Mouse (Mus musculus) forebrain, embryonic 13.5 days (tissue): ENCODE measurements around the gene Nova2. TPM values are rescaled to one million over a fixed set of nuclear protein-coding genes. Genes with fewer than 3 reads are reported as not detected.

ENCODE experiments used
- ATAC-seq: fragments of 200-750 bp; cut with Nextera tagmentation; 2 replicates; pipeline ENCODE4 v1.8.0; 2017
- H3K27ac ChIP-seq: fragments of 300-500 bp; sonication (generic); 2 replicates; pipeline ENCODE4 v1.5.1; 2015; ENCODE audit warnings: inconsistent platforms, mild to moderate bottlenecking, moderate library complexity
- H3K27me3 ChIP-seq: fragments of 300-500 bp; sonication (generic); 2 replicates; pipeline ENCODE4 v1.6.1; 2015; ENCODE audit warnings: mild to moderate bottlenecking, inconsistent platforms
- H3K36me3 ChIP-seq: fragments of 300-500 bp; sonication (generic); 2 replicates; pipeline ENCODE4 v1.6.1; 2015; ENCODE audit warnings: mild to moderate bottlenecking, inconsistent platforms; ENCODE audit not compliant: poor library complexity, severe bottlenecking
- H3K4me1 ChIP-seq: fragments of 300-500 bp; sonication (generic); 2 replicates; pipeline ENCODE4 v1.6.1; 2015; ENCODE audit warnings: inconsistent platforms
- H3K4me2 ChIP-seq: fragments of 300-500 bp; sonication (generic); 2 replicates; pipeline ENCODE4 v1.6.1; 2015; ENCODE audit warnings: inconsistent platforms, mild to moderate bottlenecking, moderate library complexity
- H3K4me3 ChIP-seq: fragments of 300-500 bp; sonication (generic); 2 replicates; pipeline ENCODE4 v1.5.1; 2015; ENCODE audit warnings: mild to moderate bottlenecking, inconsistent platforms
- H3K9ac ChIP-seq: fragments of 300-500 bp; sonication (generic); 2 replicates; pipeline ENCODE4 v1.6.1; 2015; ENCODE audit warnings: mild to moderate bottlenecking, inconsistent platforms
- H3K9me3 ChIP-seq: fragments of 300-500 bp; sonication (generic); replicated peaks from 2 replicates; pipeline ENCODE4 v1.6.1; 2016; ENCODE audit warnings: inconsistent platforms
- WGBS: fragments of 180-500 bp; shearing (Covaris S2); methylation state at CpG from one replicate; pipeline ENCODE4 v1.1.7; 2015; 5-methylcytosine and 5-hydroxymethylcytosine counted together
- polyA plus RNA-seq: library from polyadenylated mRNA; unstranded; fragments of >200 nt; fragmentation: Nextera tagmentation; extraction: Ambion mirVana; gene quantifications from 2 replicates; pipeline ENCODE4 v1.2.1, GENCODE M21; 2015

Gene Nova2
- 12.3 and 13.7 TPM in 2 replicates for polyA plus RNA-seq

- peak within 1 kb of the TSS; percentile 94 for H3K27ac ChIP-seq
- H3K4me2 ChIP-seq = peak within 1 kb of the TSS; percentile 92
- no peaks in the 10 kb centered on the region for H3K36me3 ChIP-seq
- H3K9me3 ChIP-seq = no peaks in the 10 kb centered on the region
- H3K4me1 ChIP-seq = peaks cover 75% of the 10 kb centered on the region
- peak within 1 kb of the TSS; percentile 95 for H3K4me3 ChIP-seq
- H3K9ac ChIP-seq = peak within 1 kb of the TSS; percentile 99
- H3K27me3 ChIP-seq = no peaks in the 10 kb centered on the region
- peak; percentile 86 for ATAC-seq
- under 1% methylated on average over 27 of the region's 45 CpGs for WGBS
Observed at GRCm38 (mm10) chr7:18925162-18925938, at the start of gene Nova2. Gene Nova2, plus strand, starts transcription at chr7:18925888.

- 85% methylated on average over 7 of the region's 7 CpGs for WGBS
Observed at GRCm38 (mm10) chr7:18878691-18879090, 47.0 kb upstream of the Nova2 start.

GRCm38 (mm10) chr7:18883991-18884744, 41.5 kb upstream of the Nova2 start:
- H3K4me1 ChIP-seq = no peaks in the 10 kb centered on the region
- no peak overlapping the region for H3K9ac ChIP-seq
- H3K36me3 ChIP-seq = no peaks in the 10 kb centered on the region
- H3K27me3 ChIP-seq = no peaks in the 10 kb centered on the region
- H3K4me3 ChIP-seq = no peak overlapping the region
- 69% methylated on average over 9 of the region's 9 CpGs for WGBS
- no peak overlapping the region for H3K4me2 ChIP-seq
- no peak for ATAC-seq
- H3K27ac ChIP-seq = no peak overlapping the region
- no peaks in the 10 kb centered on the region for H3K9me3 ChIP-seq

More at GRCm38 (mm10) chr7:18878691-18879090, 47.0 kb upstream of the Nova2 start:
- no peaks in the 10 kb centered on the region for H3K4me1 ChIP-seq
- no peak overlapping the region for H3K4me3 ChIP-seq
- no peak for ATAC-seq
- H3K9me3 ChIP-seq = no peaks in the 10 kb centered on the region
- no peaks in the 10 kb centered on the region for H3K27me3 ChIP-seq
- H3K4me2 ChIP-seq = no peak overlapping the region
- H3K9ac ChIP-seq = no peak overlapping the region
- no peak overlapping the region for H3K27ac ChIP-seq
- H3K36me3 ChIP-seq = no peaks in the 10 kb centered on the region

- H3K27ac ChIP-seq = no peak overlapping the region
- no peaks in the 10 kb centered on the region for H3K9me3 ChIP-seq
- H3K4me2 ChIP-seq = no peak overlapping the region
- no peak overlapping the region for H3K4me3 ChIP-seq
- H3K4me1 ChIP-seq = no peaks in the 10 kb centered on the region
- no peaks in the 10 kb centered on the region for H3K27me3 ChIP-seq
- no peak for ATAC-seq
- H3K36me3 ChIP-seq = no peaks in the 10 kb centered on the region
- 62% methylated on average over 13 of the region's 13 CpGs for WGBS
- no peak overlapping the region for H3K9ac ChIP-seq
Observed at GRCm38 (mm10) chr7:18884745-18885422, 40.8 kb upstream of the Nova2 start.

- Histone ChIP-seq H3K9ac (no peak overlapping the region), H3K27me3 (no peaks in the 10 kb centered on the region), H3K4me2 (no peak overlapping the region), H3K4me3 (no peak overlapping the region), H3K36me3 (no peaks in the 10 kb centered on the region), H3K4me1 (0 out of 2 replicates have a peak, but pooled peaks cover 2% of the 10 kb centered on the region), H3K27ac (no peak overlapping the region), H3K9me3 (no peaks in the 10 kb centered on the region)
- ATAC-seq = no peak
- 95% methylated on average over 1 of the region's 1 CpGs for WGBS
Observed at GRCm38 (mm10) chr7:18886963-18887362, 38.7 kb upstream of the Nova2 start.

- no peaks in the 10 kb centered on the region for H3K36me3 ChIP-seq
- no peak for ATAC-seq
- no peak overlapping the region for H3K4me3 ChIP-seq
- H3K9ac ChIP-seq = no peak overlapping the region
- WGBS = 92% methylated on average over 8 of the region's 8 CpGs
- no peak overlapping the region for H3K27ac ChIP-seq
- H3K4me2 ChIP-seq = no peak overlapping the region
- H3K27me3 ChIP-seq = peaks cover 19% of the 10 kb centered on the region
- H3K9me3 ChIP-seq = no peaks in the 10 kb centered on the region
- H3K4me1 ChIP-seq = peaks cover 26% of the 10 kb centered on the region
Observed at GRCm38 (mm10) chr7:18890848-18891247, 34.8 kb upstream of the Nova2 start.

GRCm38 (mm10) chr7:18891872-18892599, 33.7 kb upstream of the Nova2 start:
- H3K9me3 ChIP-seq = no peaks in the 10 kb centered on the region

GRCm38 (mm10) chr7:18893009-18893408, 32.7 kb upstream of the Nova2 start:
- ATAC-seq = peak; percentile 31

More at GRCm38 (mm10) chr7:18891872-18892599, 33.7 kb upstream of the Nova2 start:
- Histone ChIP-seq H3K9ac (peak overlapping the region; percentile 69), H3K4me1 (peaks cover 26% of the 10 kb centered on the region), H3K27me3 (peaks cover 19% of the 10 kb centered on the region), H3K27ac (no peak overlapping the region; the same call in 1 of the 2 replicates), H3K4me3 (peak overlapping the region; percentile 48), H3K4me2 (peak overlapping the region; percentile 79), H3K36me3 (0 out of 2 replicates have a peak, but pooled peaks cover 2% of the 10 kb centered on the region)
- 19% methylated on average over 33 of the region's 33 CpGs for WGBS
- peak; percentile 79 for ATAC-seq

GRCm38 (mm10) chr7:18893651-18894430, 31.8 kb upstream of the Nova2 start:
- Histone ChIP-seq H3K36me3 (peaks cover 12% of the 10 kb centered on the region; the same call in 1 of the 2 replicates), H3K27ac (peak overlapping the region; percentile 25; the same call in 1 of the 2 replicates), H3K27me3 (peaks cover 19% of the 10 kb centered on the region), H3K9ac (peak overlapping the region; percentile 71), H3K4me2 (peak overlapping the region; percentile 79), H3K4me3 (peak overlapping the region; percentile 48), H3K4me1 (peaks cover 26% of the 10 kb centered on the region), H3K9me3 (no peaks in the 10 kb centered on the region)
- WGBS = 2% methylated on average over 38 of the region's 41 CpGs
- peak; percentile 16; the same call in 1 of the 2 replicates for ATAC-seq

More at GRCm38 (mm10) chr7:18893009-18893408, 32.7 kb upstream of the Nova2 start:
- Histone ChIP-seq H3K27ac (no peak overlapping the region), H3K36me3 (peaks cover 9% of the 10 kb centered on the region; the same call in 1 of the 2 replicates), H3K4me2 (peak overlapping the region; percentile 79), H3K9ac (peak overlapping the region; percentile 71; the same call in 1 of the 2 replicates), H3K27me3 (peaks cover 19% of the 10 kb centered on the region), H3K4me1 (peaks cover 26% of the 10 kb centered on the region), H3K9me3 (no peaks in the 10 kb centered on the region), H3K4me3 (peak overlapping the region; percentile 48)
- WGBS = 26% methylated on average over 27 of the region's 27 CpGs

GRCm38 (mm10) chr7:18896536-18896935, 29.2 kb upstream of the Nova2 start:
- Histone ChIP-seq H3K4me2 (no peak overlapping the region), H3K4me1 (peaks cover 26% of the 10 kb centered on the region), H3K27me3 (peaks cover 19% of the 10 kb centered on the region), H3K9me3 (no peaks in the 10 kb centered on the region), H3K9ac (no peak overlapping the region), H3K36me3 (peaks cover 37% of the 10 kb centered on the region), H3K4me3 (no peak overlapping the region), H3K27ac (no peak overlapping the region)
- ATAC-seq = no peak
- 36% methylated on average over 5 of the region's 5 CpGs for WGBS
